Mouse (Mus musculus): Measurements from ENCODE around the gene Rbm45.

Gene Rbm45

DNA sequence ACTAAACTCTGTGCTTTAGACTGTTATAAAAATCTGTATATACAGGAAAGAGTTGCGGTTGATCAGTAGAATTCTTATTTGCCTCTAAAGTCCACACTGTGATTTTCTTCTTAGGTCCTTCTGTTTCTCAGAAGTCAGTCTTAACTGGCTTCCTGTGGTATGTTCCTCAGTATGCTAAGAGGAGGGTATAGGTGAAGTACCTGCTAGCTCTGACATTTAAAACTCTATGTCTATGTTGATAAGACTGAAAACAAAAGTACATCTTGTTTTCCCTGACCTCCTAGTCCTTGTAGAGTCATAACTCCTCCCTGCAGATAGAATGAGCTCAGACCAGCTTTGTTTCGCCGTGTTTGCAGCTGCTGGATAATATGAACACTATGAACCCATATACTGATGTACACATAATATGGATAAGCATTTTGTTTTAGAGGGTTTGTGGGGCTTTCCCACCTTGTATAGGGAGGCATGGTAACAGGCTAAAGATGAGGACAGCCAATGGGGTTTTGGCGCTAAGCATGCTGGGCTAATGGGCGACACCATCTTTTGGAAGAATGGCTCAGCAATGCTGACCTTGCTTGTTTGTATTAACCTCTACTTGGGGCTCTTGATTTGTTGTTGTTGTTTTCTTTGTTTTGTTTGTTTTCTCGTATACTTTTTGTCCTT, 4.9 kb downstream of the Rbm45 start:
- in situ Hi-C loops (cut with MboI, MseI) = loop anchor here (10.0 kb wide), 2 partner anchors 320 to 1550 kb away; no protein-coding TSS in a partner anchor

GRCm38 (mm10) chr2:76378646-76379045, 8.9 kb downstream of the Rbm45 start:
- in situ Hi-C loops (cut with MboI, MseI) = loop anchor here (10.0 kb wide), 2 partner anchors 316 to 1546 kb away; no protein-coding TSS in a partner anchor

DNA sequence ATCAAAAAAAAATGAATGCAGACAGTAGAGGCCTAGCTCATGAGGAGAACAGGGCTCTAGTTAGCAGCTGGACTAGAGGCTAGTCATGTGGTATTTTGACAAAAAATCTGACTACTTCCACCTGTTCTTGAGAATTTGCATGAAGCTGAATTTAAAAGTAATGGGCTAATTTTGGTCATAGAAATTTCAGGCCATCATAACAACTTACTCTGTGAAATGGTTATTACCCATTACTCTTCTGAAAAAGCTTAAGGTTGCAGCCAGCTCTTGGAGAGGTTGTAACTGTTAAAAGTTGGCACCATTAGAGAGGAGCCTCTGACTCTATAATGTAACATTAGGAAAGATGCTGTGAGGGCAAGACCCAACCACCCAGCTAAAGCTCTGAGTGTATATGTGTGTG, 16.7 kb downstream of the Rbm45 start:
- in situ Hi-C loops (cut with MboI, MseI) = no loop called here

GRCm38 (mm10) chr2:76400178-76400577, 30.4 kb downstream of the Rbm45 start:
- in situ Hi-C loops (cut with MboI, MseI) = no loop called here

DNA sequence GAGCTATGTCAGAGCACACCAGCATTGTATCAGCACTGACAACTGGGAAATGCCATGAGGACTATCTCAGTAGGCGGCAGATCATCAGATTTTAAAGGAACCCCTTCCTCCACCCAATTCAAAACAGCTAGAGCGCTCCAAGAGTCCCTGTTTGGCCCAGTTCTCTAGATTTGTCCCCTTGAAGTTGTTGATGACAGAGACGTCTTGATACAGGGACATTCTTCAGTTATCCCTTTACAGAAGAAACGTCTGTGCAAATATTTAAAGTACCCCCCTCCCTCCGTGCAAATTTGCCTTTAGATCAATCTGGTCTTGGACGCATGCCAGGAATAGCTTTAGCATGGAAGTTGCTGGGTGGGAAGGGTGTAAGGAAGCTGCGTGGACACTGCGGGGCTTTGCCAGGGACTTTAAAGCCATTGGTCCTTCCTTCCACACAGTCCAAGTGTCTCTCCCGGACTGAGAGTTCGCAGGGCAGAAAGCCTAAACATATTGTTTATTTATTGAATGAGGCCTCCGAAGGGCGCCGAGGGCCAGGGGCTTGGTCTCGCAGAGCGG, 35.9 kb downstream of the Rbm45 start:
- in situ Hi-C loops (cut with MboI, MseI) = no loop called here

- in situ Hi-C loops (cut with MboI, MseI) = no loop called here
Measured at GRCm38 (mm10) chr2:76406151-76406936, 36.6 kb downstream of the Rbm45 start, which contains the start of gene Osbpl6. Gene Osbpl6, plus strand, starts transcription at chr2:76406508.

GRCm38 (mm10) chr2:76406937-76407441, 37.2 kb downstream of the Rbm45 start:
- in situ Hi-C loops (cut with MboI, MseI) = no loop called here

- in situ Hi-C loops (cut with MboI, MseI) = no loop called here
Measured at GRCm38 (mm10) chr2:76409526-76409925, 39.7 kb downstream of the Rbm45 start.

- in situ Hi-C loops (cut with MboI, MseI) = no loop called here
Measured at GRCm38 (mm10) chr2:76409986-76410385, 40.2 kb downstream of the Rbm45 start.

DNA sequence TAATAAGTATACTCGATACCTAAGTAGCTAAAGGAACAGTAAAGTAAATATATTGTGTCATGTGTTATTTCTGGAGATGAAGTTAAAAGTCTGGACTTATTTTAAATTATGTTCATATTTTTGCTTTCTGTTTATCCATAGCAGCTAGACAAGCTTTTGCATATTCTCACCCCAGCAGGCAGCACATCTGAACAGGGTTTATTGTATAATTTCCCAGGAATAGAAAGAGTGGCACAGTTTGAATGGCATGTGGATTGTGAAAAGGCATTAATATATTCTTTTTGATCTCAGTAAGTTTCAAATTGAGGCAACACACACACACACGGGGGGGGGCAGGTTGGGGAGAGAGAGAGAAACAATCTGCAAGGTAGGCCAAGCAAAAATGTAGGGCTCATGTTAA, 43.1 kb downstream of the Rbm45 start:
- in situ Hi-C loops (cut with MboI, MseI) = no loop called here

DNA sequence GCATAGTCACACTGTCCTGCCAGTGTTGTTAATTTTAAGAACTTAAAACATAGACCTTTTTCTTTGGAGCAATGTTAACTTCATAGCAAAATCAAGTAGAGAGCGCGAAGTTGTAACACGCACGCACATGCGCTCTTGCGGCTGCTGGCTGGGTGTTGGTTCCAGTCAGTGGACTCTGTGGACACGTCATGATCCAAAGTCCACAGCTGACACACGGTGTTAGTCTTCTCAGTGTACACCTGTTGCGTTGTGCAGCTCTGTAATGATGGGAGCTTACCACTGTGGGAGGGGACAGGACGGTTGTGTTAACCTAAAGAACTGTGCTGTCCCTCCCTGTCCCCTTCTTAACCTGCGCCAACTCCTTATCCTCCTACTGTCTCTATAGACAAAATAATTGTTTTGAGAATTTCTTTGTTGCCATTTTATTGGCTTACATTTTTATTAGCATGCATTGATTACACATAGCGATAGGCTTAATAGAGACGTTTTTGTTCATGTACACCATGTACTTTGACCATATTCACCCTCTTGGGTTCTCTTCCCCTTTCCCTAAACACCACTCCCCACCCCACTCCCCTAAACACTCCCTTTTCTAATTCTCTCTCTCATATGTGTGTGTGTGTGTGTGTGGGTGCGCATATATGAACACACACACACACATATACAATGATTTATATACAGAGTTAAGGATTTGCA, 47.8 kb downstream of the Rbm45 start:
- in situ Hi-C loops (cut with MboI, MseI) = no loop called here

DNA sequence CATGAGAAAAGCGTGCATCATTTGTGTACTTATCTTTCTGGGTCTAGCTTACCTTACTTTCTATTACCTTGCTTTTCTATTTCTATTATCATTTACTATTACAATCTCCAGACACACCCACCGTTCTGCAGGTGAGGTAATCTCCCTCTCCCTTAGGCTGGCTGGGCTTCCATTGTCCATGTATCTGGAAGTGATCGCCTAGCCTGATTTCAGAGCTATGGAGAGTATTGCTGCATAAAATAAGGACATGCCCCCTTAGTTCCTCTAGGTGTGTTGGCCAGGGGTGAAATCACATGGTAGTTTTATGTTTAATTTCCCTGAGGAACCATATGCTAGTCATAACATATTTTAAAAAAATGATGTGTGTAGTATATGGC, 48.3 kb downstream of the Rbm45 start:
- in situ Hi-C loops (cut with MboI, MseI) = no loop called here

DNA sequence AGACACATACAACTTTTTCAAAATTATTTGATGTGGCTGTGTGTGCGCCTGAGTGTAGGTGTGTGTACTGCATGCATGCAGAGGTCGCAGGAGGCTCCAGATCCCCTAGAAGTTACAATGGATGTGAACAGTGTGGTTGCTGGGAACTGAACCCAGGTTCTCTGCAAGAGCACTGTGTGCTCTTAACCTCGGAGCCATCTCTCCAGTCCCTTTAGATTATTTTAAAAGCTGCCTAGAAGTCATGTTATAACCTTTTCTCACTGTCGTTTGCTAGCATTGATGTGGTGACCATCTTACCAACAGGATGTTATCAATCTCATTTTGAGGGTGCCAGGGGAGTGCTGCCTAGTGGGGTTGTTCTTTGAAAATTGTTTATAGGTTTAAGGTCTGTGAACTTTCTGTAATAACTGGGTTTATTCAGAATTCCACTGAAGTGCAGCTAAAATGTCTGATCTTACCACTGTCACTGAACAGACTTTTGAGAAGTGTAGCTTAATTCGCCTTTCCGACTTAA, 51.7 kb downstream of the Rbm45 start:
- in situ Hi-C loops (cut with MboI, MseI) = loop anchor here in 1 of 2 experiments (10.0 kb wide), 1 partner anchor 893 kb away; no protein-coding TSS in a partner anchor

DNA sequence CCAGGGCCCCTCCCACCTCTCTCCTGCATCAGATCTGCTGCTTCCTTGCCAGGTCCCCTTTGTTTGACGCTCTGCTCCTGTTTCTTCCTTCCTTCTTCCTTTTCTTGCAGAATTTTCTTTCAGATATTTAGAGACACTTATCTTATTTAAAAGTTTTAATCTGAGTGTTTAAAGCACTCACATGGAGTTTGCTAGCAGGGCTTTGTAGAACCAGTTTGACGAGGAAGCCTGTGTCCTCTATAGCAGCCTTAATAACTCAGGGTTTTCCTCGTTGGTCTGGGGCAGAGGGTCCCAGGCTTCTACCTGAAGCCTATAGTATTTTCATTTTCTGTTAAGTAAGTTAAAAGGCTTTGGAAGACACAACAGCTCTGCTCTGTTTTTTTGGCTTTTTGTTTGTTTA, 57.0 kb downstream of the Rbm45 start:
- in situ Hi-C loops (cut with MboI, MseI) = loop anchor here in 1 of 2 experiments (10.0 kb wide), 1 partner anchor 888 kb away; no protein-coding TSS in a partner anchor

DNA sequence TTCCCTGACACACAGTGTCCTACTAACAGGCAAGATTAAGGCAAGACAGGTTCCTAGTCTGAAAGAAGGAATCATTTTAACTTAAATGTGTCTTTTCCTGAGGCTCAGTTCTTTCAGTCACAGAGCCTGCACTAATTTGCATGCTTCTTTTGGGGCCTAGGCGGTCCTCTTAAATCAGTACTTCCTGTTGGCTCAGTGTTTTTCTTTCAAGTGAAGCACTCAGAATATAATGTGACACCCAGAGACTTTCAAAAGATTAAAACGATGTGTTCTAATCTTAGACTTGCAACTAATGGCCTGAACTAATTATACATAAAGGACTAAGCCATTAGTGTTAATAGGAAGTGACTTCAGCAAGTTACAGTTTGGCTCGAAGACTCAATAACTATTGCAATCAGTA, 59.5 kb downstream of the Rbm45 start:
- in situ Hi-C loops (cut with MboI, MseI) = loop anchor here in 1 of 2 experiments (10.0 kb wide), 1 partner anchor 885 kb away; no protein-coding TSS in a partner anchor

- in situ Hi-C loops (cut with MboI, MseI) = loop anchor here in 1 of 2 experiments (10.0 kb wide), 1 partner anchor 885 kb away; no protein-coding TSS in a partner anchor
Measured at GRCm38 (mm10) chr2:76429855-76430254, 60.1 kb downstream of the Rbm45 start.

GRCm38 (mm10) chr2:76430539-76430938, 60.8 kb downstream of the Rbm45 start:
- in situ Hi-C loops (cut with MboI, MseI) = no loop called here
